Mouse (Mus musculus): ENCODE results near the gene Arl15. TPM values are rescaled to one million over a fixed set of nuclear protein-coding genes. Genes with fewer than 3 reads are reported as not detected.

Gene Arl15
- polyA plus RNA-seq, 1 experiment from 2014 or later = 10.8 TPM

- Histone ChIP-seq H3K4me1 (replicated peaks; ENCODE audit: insufficient read depth, low read length) (no peaks in the 10 kb centered on the region), H3K4me3 (replicated peaks; ENCODE audit: low read depth, low read length) (no peak overlapping the region), H3K4me2 (ENCODE audit: low read length) (no peak overlapping the region), H3K9ac (ENCODE audit: low read depth, low read length) (no peak overlapping the region), H3K27ac (no peak overlapping the region), H3K27me3 (ENCODE audit: insufficient read depth, low read length) (no peaks in the 10 kb centered on the region), H3K9me3 (replicated peaks; ENCODE audit: low read length) (no peaks in the 10 kb centered on the region), H3K36me3 (ENCODE audit: insufficient read depth, low read length) (no peaks in the 10 kb centered on the region)
- no peak for TF ChIP-seq CTCF (IDR thresholded peaks at IDR 0.05; ENCODE audit: low read depth)
- ATAC-seq (replicated peaks; ENCODE audit: low FRiP score, low read depth) = no peak
- no peak for DNase-seq (ENCODE audit: low spot score)
- 75% methylated on average over 7 of the region's 7 CpGs for WGBS
These were observed 406.2 kb downstream of the Arl15 start for GRCm38 (mm10) chr13:114200545-114200944.

- whole genome bisulfite sequencing = 94% methylated on average over 15 of the region's 15 CpGs
- H3K9ac ChIP-seq (ENCODE audit: low read depth, low read length) = no peak overlapping the region
- H3K36me3 ChIP-seq (ENCODE audit: insufficient read depth, low read length) = no peaks in the 10 kb centered on the region
- H3K27ac ChIP-seq = no peak overlapping the region
- no peaks in the 10 kb centered on the region for H3K4me1 ChIP-seq (replicated peaks; ENCODE audit: insufficient read depth, low read length)
- ATAC-seq (replicated peaks; ENCODE audit: low FRiP score, low read depth) = no peak
- no peaks in the 10 kb centered on the region for H3K27me3 ChIP-seq (ENCODE audit: insufficient read depth, low read length)
- no peak for TF ChIP-seq CTCF (IDR thresholded peaks at IDR 0.05; ENCODE audit: low read depth)
- no peak for DNase-seq (ENCODE audit: low spot score)
- H3K4me2 ChIP-seq (ENCODE audit: low read length) = no peak overlapping the region
- H3K4me3 ChIP-seq (replicated peaks; ENCODE audit: low read depth, low read length) = no peak overlapping the region
- no peaks in the 10 kb centered on the region for H3K9me3 ChIP-seq (replicated peaks; ENCODE audit: low read length)
These were observed 408.7 kb downstream of the Arl15 start for GRCm38 (mm10) chr13:114202806-114203570.

Other genes starting within 250 kb of the Arl15 start
- 31.2 and 34.8 TPM in 2 replicates for gene Snx18, start 175.9 kb upstream of the Arl15 start, polyA plus RNA-seq (2015; fragmentation: Nextera tagmentation; extraction: Ambion mirVana)
- not detected in 2 replicates for gene Hspb3, start 130.8 kb upstream of the Arl15 start, polyA plus RNA-seq (2015; fragmentation: Nextera tagmentation; extraction: Ambion mirVana)

Measured in kidney, postnatal 0 days (tissue).